Mouse (Mus musculus) gastrocnemius, postnatal 36 days (tissue): ENCODE measurements at regions not wholly inside any gene's neighbourhood (a gene's known extent, or its start where the extent isn't known, plus 50 kb on each side); places are given as distances from the start of the nearest gene placed in this dataset.

ENCODE experiments used
- DNase-seq, 2 experiments: peaks; one replicate each; pipeline ENCODE4 v3.0.0; 2022
- intact Hi-C: fragments of 180-260 bp; cut with DNase I; formaldehyde crosslinking; loops from one replicate; pipeline ENCODE4 v1.15.1; 2025

DNA sequence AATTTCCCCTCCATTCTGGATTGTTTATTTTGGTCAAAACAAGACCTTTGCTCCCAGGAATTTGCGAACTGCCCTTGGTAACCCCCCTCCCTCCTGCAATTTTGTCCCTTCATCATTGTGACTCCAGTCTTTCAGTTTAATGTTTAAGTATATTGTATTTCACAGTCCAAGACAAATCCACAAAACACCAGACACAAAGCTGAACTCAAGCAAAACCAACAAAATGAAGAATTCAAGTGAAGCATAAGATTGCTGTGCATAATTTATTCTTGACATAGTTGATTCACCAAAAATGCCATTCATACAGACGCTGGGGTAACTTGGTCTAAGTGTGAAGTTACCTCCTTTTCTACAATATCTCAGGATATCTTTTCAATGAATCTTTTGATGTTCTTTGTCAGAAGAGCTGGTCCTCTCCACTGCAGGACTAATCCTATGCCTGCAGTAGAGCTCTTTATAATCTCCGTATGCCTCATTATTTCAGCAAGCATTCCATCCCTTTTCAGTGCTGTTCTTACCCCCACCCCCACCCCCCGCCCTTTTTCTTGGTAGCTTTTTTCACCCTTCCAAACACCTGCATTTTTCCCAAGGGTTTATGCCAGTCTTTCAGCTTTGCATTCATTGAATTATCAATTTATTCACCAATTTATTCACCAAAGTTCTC is 265.4 kb downstream of the Cd109 start:
- intact Hi-C loops = no loop called here
- DNase-seq = no peak

- DNase-seq = no peak
- intact Hi-C loops = no loop called here
These were observed 266.0 kb downstream of the Cd109 start for GRCm38 (mm10) chr9:78881307-78881790.

DNA sequence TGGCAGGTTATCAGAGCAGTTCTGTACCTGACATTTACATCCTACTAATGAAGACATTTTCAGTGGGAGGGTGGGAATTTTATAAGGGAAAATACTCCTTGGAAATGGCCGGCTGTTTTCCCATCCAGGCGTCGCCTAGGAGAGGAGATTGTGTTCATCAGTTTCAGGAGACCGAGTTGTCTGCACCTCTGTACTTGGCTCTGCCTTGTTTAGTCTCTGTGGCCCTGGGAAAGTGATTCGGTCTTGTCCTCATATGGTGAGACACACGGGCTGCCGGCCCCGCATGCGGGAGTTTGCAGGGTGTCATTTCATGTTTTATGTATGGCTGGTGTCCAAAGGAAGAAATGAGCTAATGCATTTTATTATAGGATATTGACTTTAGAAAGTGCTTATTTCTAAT is 287.9 kb downstream of the Cd109 start:
- DNase-seq = no peak
- intact Hi-C loops = no loop called here

DNA sequence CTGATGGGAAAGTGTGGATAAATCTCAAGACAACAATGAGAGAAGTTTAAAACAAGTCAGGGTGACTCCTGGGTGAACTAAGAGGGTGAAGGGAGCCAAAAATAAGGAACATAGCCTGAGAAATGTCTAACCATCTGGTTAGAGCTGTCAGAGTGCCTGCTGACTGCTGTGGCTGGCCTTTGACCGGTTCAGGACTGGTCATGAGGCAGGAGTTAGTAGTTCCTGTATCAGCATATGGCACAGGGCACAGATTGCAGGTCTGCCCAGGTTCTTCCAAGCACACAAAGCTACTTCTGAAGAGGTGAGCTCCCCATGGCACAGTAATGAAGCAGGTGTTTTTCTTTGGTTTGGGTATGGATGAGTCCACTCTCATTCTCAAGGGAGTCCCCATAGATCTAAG is 302.0 kb downstream of the Cd109 start:
- DNase-seq = no peak
- intact Hi-C loops = no loop called here

GRCm38 (mm10) chr9:78925977-78926593 is 310.7 kb downstream of the Cd109 start:
- intact Hi-C loops = no loop called here
- no peak for DNase-seq

DNA sequence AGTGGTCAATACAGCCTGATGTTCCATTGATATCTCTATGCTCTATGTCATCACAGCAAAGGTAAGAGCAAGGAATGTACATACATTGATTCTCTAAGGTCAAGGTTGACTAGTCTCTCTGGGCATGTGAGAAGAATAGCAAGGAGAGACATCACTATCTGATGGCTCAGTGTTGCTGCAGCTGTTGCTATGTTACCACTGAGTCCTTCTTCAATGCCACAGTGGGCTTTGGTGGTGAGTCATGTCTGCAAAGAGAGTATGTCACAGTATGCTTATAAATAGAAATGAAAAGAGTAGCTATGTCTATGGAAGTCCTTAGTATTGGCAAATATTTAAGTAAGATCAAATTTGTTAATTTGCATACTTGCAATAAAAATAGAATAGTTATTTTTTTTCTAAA is 326.3 kb downstream of the Cd109 start:
- intact Hi-C loops = no loop called here
- no peak for DNase-seq

DNA sequence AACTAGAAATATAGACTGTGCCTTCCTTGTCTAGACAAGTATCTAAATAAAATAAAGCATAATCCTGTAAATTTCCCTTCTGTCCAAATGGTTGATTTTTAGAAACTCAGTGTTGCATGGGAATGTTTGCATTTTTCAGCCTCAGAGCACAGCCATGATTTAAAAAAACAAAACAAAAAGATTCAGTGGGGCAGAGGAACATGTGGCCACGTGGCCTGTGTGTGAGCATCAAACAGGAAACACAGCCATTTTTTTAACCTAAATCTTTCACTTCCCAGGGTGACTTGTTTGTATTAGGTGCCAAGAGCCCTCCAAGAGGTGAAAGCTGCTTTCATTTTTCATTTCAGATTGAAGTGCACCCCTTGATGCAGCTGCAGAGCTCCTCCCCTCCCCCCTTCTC is 349.5 kb downstream of the Cd109 start:
- intact Hi-C loops = no loop called here
- no peak for DNase-seq

- DNase-seq = no peak
- intact Hi-C loops = no loop called here
These were observed 350.0 kb downstream of the Cd109 start for GRCm38 (mm10) chr9:78965226-78965950.

- intact Hi-C loops = no loop called here
- no peak for DNase-seq
These were observed 356.4 kb downstream of the Cd109 start for GRCm38 (mm10) chr9:78971731-78972130.

GRCm38 (mm10) chr9:78983734-78984133 is 368.4 kb downstream of the Cd109 start:
- no peak for DNase-seq
- intact Hi-C loops = no loop called here

- intact Hi-C loops = no loop called here
- DNase-seq = no peak
These were observed 370.0 kb downstream of the Cd109 start for GRCm38 (mm10) chr9:78985184-78985864.

DNA sequence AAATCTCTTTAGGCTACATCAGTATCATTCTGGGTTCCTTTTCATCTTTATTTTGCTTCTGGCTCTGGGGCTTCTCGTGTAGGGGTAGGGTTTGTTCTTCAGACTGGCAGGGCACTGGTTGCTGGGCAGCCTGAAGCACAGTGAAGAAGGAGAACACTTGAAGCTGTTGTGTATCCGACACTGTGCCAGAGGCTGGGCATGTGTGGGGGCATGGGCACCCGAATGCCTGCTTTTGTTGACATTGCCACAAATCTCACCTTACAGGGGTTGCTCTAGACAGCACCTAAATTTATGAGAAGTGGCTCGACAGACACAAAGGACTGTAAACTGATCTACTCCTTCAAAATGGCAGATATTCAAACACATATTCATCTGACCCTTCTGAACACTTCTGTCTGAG is 376.0 kb downstream of the Cd109 start:
- intact Hi-C loops = no loop called here
- no peak for DNase-seq

- no peak for DNase-seq
- intact Hi-C loops = no loop called here
These were observed 385.7 kb downstream of the Cd109 start for GRCm38 (mm10) chr9:79001081-79001480.

DNA sequence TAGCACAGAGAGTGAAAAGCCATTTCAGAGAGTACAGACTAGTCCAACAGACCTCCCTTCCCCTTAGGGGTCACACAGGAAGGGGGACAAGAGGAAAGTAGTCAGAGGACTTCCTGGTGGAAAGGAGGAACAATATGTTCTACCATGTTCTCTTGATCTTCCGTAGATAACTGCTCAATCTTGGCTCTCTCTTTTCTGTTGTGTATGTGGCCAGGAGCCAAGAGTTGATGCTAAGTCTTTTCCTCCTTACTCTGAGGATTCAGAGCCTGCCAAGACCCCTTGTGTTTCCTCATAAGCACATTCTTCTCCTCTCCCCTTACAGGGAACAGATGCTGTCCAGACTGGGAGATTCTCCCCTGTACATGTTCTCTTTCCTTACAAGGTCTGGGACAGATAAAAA is 386.6 kb downstream of the Cd109 start:
- DNase-seq = no peak
- intact Hi-C loops = no loop called here

DNA sequence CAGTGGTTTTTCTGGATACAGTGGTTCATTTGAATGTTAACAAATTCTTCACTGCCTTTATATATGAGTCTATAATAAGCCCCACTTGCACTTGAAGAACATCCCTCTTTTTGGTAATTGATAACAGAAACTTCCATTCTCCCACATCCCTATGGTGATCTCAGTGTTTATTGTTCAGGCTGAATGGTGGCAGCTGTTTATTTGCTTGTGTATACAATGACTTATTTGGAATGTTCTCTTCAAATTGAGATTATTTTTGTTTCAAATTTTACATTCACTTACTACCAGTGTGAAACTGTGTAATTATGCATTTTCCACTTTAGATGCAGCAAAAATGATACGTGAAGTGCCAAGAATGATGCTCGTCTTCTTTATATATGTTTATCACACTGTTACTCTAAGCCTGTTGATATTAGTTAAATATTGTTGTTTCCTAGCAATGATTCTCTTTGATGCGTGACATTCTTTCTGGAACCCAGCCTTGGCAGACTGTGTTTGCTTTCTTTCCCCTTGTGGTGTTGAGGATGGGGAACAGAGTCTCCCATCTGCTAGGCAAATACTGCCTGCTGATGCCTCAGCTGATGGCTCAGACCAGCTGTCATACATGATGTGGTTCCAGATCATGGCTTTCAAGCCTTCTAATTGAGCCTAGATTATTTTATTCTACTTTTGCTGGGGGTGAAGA is 389.1 kb downstream of the Cd109 start:
- DNase-seq = no peak
- intact Hi-C loops = no loop called here

DNA sequence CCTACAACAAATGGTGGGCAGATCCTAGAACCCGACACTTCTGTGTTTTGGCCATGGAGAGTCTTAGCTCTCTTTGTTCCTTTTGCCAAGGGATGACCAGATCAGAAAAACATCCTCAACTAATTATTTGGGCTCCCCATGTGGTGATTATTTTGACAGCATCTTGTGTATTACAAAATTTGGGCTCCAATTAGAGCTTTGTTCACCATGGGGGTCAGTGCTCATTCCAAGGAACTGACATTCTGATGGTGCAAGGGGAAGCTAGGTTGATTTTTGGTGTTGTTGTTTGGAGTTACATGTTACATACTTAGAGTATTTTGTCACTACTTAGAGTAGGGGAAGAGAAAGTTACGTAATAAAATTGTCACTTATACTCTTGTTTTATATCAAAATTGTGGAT is 406.9 kb downstream of the Cd109 start:
- no peak for DNase-seq
- intact Hi-C loops = no loop called here

DNA sequence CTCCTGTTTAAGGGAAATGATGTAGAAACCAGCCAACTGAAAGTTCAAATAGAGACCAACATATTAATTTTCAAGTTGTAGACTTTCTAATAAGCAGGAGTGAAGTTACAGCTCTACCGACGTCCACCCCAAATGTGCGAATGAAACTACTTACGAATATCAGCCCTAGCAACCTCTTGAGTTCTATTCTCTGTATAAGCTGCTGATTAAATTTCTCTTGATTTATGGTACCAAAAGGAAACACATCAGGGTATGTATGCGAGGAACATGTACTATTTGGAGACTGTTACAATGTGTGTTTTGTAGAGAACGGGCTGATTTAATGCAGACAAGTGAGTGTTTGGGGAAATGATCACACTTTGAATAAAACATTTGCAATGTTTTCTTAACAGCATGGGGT is 412.9 kb downstream of the Cd109 start:
- DNase-seq = no peak
- intact Hi-C loops = no loop called here

DNA sequence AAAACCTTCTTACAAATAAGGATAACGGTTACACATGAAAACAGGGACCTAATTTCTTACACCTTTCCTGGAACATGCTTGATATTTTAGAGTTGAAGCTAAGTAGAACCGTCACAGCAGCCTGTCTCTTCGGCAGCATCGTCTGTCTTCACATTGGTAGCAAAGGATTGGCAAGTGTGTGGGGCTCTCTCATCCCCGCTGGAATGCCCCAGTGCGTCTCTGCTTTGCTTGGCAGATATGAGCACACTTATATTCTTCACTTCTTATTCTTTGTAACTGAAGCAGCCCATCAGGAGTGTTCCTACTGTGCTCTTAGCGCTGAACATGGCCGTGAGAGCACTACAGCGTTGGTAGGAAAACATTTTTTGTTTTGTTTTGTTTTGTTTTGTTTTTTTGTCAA is 414.1 kb downstream of the Cd109 start:
- intact Hi-C loops = no loop called here

DNA sequence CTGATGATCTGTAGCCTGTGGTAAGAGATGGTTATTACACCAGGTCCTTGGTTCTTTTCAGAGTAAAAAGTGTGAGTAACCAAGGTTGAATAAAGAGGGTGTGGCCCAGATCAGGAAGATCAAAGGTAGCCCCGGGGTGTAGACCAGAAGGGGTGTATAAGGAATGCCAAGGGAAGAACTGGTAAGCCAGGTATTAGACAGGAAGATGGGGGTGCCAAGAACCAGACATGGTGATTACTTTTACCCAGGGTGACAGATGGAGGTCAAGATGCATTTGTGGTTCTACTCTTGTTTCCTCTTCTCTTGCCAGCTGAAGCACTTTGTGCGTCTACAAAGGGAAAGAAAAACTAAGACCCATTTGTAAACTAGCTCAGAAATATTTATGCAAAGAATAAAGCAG is 420.3 kb downstream of the Cd109 start:
- no peak for DNase-seq
- intact Hi-C loops = no loop called here

More for the DNA sequence above, 414.1 kb downstream of the Cd109 start:
- no peak for DNase-seq

DNA sequence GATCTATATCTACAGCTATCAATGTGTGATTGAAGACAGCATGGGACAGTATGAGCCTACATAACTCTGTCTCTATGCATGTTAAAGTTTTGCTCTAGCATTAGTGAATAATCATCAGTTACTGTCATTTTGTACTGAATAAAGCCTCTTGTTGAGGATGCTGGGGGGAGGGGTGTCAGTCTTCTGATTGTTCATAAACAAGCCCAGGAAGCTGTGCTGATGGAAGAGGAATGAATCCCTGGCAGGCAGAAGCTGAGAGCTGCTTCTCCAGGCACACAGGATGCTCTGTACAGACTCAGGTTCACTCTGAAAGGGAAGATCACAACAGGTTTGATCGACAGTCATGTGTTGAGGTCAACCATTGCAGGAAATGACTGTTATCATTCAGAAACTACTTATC is 421.7 kb downstream of the Cd109 start:
- intact Hi-C loops = no loop called here
- DNase-seq = no peak

GRCm38 (mm10) chr9:79038971-79039370 is 423.6 kb downstream of the Cd109 start:
- intact Hi-C loops = no loop called here
- DNase-seq = no peak
